Mouse (Mus musculus) neural tube, embryonic 11.5 days (tissue): Measurements from ENCODE around the gene Canx. TPM values are rescaled to one million over a fixed set of nuclear protein-coding genes. Genes with fewer than 3 reads are reported as not detected.

Experiments
- ATAC-seq: fragments of 200-750 bp; cut with Nextera tagmentation; 2 replicates; pipeline ENCODE4 v1.8.0; 2017; ENCODE audit warnings: moderate number of reproducible peaks, mild to moderate bottlenecking, moderate TSS enrichment, moderate library complexity; ENCODE audit not compliant: insufficient read depth, low FRiP score, low TSS enrichment
- DNase-seq: peaks from one replicate; pipeline ENCODE4 v3.0.0-alpha.2; 2015; ENCODE audit warnings: low spot score
- H3K27ac ChIP-seq: fragments of 300-500 bp; sonication (generic); 2 replicates; pipeline ENCODE4 v1.5.1; 2014; ENCODE audit warnings: low read depth, mild to moderate bottlenecking, low read length
- H3K27me3 ChIP-seq: fragments of 300-500 bp; sonication (generic); 2 replicates; pipeline ENCODE4 v1.6.1; 2014; ENCODE audit warnings: mild to moderate bottlenecking, low read length, mixed read lengths; ENCODE audit not compliant: control insufficient read depth, insufficient read depth
- H3K36me3 ChIP-seq: fragments of 300-500 bp; sonication (generic); 2 replicates; pipeline ENCODE4 v1.6.1; 2014; ENCODE audit warnings: mild to moderate bottlenecking, low read length, moderate library complexity, mixed read lengths; ENCODE audit not compliant: control insufficient read depth, insufficient read depth
- H3K4me1 ChIP-seq: fragments of 300-500 bp; sonication (generic); 2 replicates; pipeline ENCODE4 v1.6.1; 2014; ENCODE audit warnings: low read length, mixed read lengths; ENCODE audit not compliant: control insufficient read depth, insufficient read depth
- H3K4me2 ChIP-seq: fragments of 300-500 bp; sonication (generic); 2 replicates; pipeline ENCODE4 v1.6.1; 2014; ENCODE audit warnings: low read depth, mild to moderate bottlenecking, moderate library complexity
- H3K4me3 ChIP-seq: fragments of 300-500 bp; sonication (generic); 2 replicates; pipeline ENCODE4 v1.5.1; 2014; ENCODE audit warnings: low read depth, low read length
- H3K9ac ChIP-seq: fragments of 300-500 bp; sonication (generic); 2 replicates; pipeline ENCODE4 v1.6.1; 2014; ENCODE audit warnings: mild to moderate bottlenecking, low read length
- H3K9me3 ChIP-seq: fragments of 300-500 bp; sonication (generic); 2 replicates; pipeline ENCODE4 v1.6.1; 2016; ENCODE audit warnings: low read length; ENCODE audit not compliant: control insufficient read depth
- WGBS: fragments of 180-500 bp; shearing (Covaris S2); extraction: QIAGEN DNeasy Blood & Tissue Kit; methylation state at CpG from one replicate; pipeline ENCODE4 v1.1.7; 2014; 5-methylcytosine and 5-hydroxymethylcytosine counted together
- polyA plus RNA-seq: library from polyadenylated mRNA; unstranded; fragments of >200 nt; fragmentation: Nextera tagmentation; extraction: Ambion mirVana; gene quantifications from 2 replicates; pipeline ENCODE4 v1.2.1, GENCODE M21; 2014

Gene Canx
- polyA plus RNA-seq, 1 experiment from 2014 or later: 240 TPM

DNA sequence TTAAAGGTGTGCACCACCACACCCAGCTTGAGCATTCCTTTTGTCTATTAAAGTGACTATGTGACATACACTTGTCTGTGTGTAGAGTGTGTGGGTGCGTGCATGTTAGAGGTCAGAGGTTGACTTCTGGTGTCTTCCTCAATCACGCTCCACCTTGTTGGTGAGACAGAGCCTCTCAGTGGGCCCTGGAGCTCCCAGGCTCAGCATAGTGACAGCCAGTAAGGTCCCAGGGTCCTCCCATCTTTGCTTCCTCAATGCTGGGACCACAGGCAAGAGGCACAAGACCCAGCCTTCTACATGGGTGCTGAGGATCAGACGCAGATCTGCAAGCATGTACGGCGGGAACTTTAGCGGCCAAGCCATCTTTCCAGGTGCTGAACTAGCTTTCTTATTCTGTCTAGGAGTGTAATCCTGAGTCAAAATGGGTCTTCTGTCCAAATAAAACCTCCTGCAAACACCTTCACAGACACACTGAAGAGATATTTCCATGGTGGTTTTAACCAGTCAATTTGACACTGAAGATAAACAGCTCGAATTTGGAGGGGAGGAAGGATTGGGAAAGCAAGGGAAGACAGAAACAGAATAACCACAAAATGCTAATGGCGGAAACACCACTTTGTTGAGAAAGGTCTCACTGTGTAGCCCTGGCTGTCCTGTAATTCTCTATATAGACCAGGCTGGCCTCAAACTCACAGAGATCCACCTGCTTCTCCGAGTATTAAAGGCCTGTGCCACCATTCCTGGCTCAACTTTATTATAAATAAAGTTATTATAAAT lies 21.0 kb upstream of the Canx start:
- no peaks in the 10 kb centered on the region for H3K36me3 ChIP-seq
- 92% methylated on average over 9 of the region's 9 CpGs for WGBS

DNA sequence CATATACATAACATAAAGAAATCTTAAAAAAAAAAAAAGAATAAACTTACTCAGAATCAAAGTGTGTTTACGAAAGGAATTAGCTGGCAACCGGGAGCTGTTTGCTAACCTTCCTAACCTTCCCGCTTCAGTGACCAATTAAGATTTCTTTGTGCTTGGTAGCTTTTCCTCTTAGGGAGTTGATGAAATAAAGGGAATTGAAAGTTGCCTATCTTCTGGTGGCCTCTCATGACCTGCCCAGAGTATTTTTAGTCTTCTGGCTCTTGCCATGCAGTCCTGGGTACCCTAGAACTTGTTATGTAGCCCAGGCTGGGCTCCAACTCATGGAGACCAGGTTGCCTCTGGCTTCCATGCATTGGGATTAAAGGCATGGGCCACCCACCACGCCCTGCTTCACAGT lies 20.0 kb upstream of the Canx start:
- H3K4me2 ChIP-seq: no peak overlapping the region
- WGBS: 77% methylated on average over 4 of the region's 4 CpGs
- no peaks in the 10 kb centered on the region for H3K36me3 ChIP-seq
- no peaks in the 10 kb centered on the region for H3K27me3 ChIP-seq
- no peaks in the 10 kb centered on the region for H3K9me3 ChIP-seq
- H3K4me1 ChIP-seq: no peaks in the 10 kb centered on the region
- no peak for DNase-seq
- H3K9ac ChIP-seq: no peak overlapping the region
- ATAC-seq: no peak
- no peak overlapping the region for H3K4me3 ChIP-seq
- no peak overlapping the region for H3K27ac ChIP-seq

More for the DNA sequence above, 21.0 kb upstream of the Canx start:
- ATAC-seq (no peak), DNase-seq (no peak)
- H3K4me3 ChIP-seq: no peak overlapping the region
- H3K4me1 ChIP-seq: no peaks in the 10 kb centered on the region
- H3K9me3 ChIP-seq: no peaks in the 10 kb centered on the region
- H3K27me3 ChIP-seq: no peaks in the 10 kb centered on the region
- no peak overlapping the region for H3K4me2 ChIP-seq
- H3K27ac ChIP-seq: no peak overlapping the region
- H3K9ac ChIP-seq: no peak overlapping the region

DNA sequence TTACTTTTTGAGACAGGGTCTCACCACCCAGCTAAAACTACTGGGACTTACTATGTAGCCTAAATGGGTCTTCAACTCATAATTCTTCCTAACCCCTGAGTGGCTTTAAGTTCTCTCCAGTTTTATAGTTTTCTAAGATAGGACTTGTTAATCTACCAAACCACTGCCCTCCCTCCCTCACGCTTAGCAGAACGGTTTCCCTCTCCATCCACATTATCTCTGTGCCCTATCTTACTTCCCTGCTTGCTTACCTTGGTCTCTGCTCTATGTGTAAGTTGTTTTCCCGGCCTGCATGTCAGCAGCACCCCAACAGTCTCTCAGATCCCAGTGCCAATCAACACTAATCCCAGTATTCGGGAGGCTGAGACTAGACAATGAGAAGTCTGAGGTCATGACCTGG lies 11.4 kb upstream of the Canx start:
- no peak overlapping the region for H3K4me2 ChIP-seq
- no peaks in the 10 kb centered on the region for H3K36me3 ChIP-seq
- H3K9ac ChIP-seq: no peak overlapping the region
- DNase-seq (no peak), ATAC-seq (no peak)
- no peaks in the 10 kb centered on the region for H3K4me1 ChIP-seq
- no peaks in the 10 kb centered on the region for H3K9me3 ChIP-seq
- H3K4me3 ChIP-seq: no peak overlapping the region
- no peak overlapping the region for H3K27ac ChIP-seq
- WGBS: 83% methylated on average over 4 of the region's 4 CpGs
- no peaks in the 10 kb centered on the region for H3K27me3 ChIP-seq

DNA sequence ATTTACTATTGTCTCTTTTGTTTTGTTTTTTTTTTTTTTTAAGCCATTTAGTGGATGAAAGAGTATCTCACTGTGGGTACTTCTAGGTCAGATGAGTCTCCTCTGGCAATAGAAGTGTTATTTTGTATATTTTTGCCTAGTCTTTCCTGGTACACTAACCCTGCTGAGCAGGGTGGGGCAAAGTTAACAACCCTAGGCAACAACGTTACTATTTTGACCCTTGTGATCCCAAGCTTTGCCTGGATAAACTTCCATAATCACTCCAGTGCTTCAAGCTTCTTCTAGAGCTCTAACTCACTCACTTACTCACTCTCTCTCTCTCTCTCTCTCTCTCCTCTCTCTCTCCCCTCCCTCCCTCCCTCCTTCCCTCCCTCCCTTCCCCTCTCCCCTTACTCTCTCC lies 10.7 kb upstream of the Canx start:
- DNase-seq (no peak), ATAC-seq (no peak)
- Histone ChIP-seq H3K4me3 (no peak overlapping the region), H3K4me1 (no peaks in the 10 kb centered on the region), H3K9ac (no peak overlapping the region), H3K36me3 (no peaks in the 10 kb centered on the region), H3K4me2 (no peak overlapping the region), H3K9me3 (no peaks in the 10 kb centered on the region), H3K27me3 (no peaks in the 10 kb centered on the region), H3K27ac (no peak overlapping the region)
- 50% methylated on average over 1 of the region's 1 CpGs for WGBS

DNA sequence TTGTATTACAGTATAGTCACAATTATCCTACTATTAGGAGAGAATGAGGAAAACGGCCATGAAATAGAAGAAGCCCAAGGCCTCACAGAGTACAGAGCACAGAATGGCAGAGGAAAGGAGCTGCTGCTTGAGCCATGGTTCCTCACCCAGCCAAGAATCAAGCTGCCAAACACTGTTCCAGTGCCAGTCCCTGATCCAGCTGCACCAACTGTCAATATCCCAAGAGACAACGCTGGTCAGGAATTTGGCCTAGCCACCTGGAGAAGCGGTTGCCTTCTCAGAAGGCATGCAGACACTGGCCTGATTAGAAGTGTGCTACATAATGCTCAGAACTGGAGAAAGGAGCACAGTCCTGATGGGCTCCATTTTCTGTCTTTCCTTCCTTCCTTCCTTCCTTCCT lies 7.7 kb upstream of the Canx start:
- Histone ChIP-seq H3K9ac (no peak overlapping the region), H3K4me3 (no peak overlapping the region), H3K4me1 (no peaks in the 10 kb centered on the region), H3K27me3 (no peaks in the 10 kb centered on the region), H3K27ac (no peak overlapping the region), H3K9me3 (no peaks in the 10 kb centered on the region), H3K36me3 (no peaks in the 10 kb centered on the region), H3K4me2 (no peak overlapping the region)
- ATAC-seq (no peak), DNase-seq (no peak)
- 89% methylated on average over 3 of the region's 3 CpGs for WGBS

DNA sequence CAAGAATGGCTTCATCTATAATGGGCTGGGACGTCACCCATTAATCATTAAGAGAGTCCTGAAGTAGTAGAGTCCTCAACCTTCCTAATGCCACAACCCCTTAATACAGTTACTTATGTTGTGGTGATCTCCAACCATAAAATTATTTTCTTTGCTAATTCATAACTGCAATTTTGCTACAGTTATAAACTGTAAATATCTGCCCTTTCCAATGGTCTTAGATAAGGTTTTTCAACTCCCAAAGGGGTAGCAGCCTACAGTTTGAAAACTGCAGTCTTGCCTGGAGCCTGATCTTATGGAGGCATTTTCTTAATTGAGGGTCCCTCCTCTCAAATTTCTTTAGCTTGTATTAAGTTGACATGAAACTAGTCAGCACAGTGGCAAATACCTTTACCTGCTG lies 3.9 kb upstream of the Canx start:
- no peak overlapping the region for H3K4me3 ChIP-seq
- ATAC-seq (no peak), DNase-seq (no peak)
- H3K4me1 ChIP-seq: peaks cover under 1% of the 10 kb centered on the region
- H3K9ac ChIP-seq: no peak overlapping the region
- H3K36me3 ChIP-seq: no peaks in the 10 kb centered on the region
- H3K27me3 ChIP-seq: no peaks in the 10 kb centered on the region
- no peak overlapping the region for H3K27ac ChIP-seq
- WGBS: 92% methylated on average over 1 of the region's 1 CpGs
- no peaks in the 10 kb centered on the region for H3K9me3 ChIP-seq
- H3K4me2 ChIP-seq: no peak overlapping the region

DNA sequence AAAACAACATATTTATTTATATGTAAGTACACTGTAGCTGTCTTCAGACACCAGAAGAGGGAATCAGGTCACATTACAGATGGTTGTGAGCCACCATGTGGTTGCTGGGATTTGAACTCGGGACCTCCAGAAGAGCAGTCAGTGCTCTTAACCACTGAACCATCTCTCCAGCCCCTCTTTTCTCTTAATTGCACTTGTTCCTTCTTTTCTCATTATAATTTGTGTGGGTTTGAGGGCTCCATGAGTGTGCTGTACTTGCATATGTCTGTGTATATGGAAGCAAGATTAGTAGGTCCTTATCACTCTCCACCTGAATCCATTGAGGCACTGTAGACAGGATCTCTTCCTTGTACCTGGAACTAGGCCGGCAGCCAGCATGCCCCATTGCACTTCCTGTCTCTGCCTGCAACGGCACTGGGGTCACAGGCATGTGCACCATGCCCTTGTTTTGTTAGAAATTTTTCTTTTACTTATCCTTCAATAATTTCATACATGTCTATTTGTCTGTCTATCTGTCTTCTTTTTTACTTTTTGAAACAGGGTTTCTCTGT lies 2.7 kb upstream of the Canx start:
- 94% methylated on average over 3 of the region's 3 CpGs for WGBS
- H3K9me3 ChIP-seq: no peaks in the 10 kb centered on the region
- ATAC-seq: no peak
- no peak overlapping the region for H3K27ac ChIP-seq
- H3K4me3 ChIP-seq: no peak overlapping the region
- no peak overlapping the region for H3K4me2 ChIP-seq
- peaks cover 7% of the 10 kb centered on the region for H3K4me1 ChIP-seq
- no peaks in the 10 kb centered on the region for H3K27me3 ChIP-seq
- no peak overlapping the region for H3K9ac ChIP-seq
- no peaks in the 10 kb centered on the region for H3K36me3 ChIP-seq
- no peak for DNase-seq

DNA sequence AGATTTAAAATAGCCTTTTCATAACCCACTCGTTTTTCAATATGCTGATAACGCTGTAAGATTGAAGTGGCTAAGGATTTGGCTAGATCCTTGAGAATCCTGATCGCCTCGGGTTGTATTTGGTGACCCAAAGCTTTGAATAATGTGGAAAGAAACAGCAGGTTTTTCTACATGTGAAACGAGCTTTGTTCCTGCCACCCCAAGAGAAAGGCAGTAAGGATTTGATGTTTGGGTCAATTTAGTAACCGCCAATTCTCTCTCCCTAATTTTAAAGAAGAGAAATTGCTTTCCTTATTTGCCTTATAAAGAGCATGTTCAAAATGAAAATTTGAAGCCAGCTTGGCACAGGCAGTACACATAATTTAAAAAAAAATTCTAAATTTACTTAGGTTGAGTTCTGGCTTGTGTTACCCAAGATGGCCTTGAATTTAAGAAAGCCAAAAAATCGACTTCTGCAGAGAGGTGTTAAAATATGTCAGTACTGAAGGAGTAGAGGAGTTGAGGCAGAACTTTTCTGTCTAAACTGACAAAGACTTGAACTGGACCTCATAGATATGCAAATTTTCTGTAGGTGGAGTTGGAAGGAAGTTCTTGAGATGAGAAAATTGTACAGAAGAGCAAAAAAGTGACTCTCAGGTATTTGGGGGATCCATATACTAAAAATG lies 961 bp upstream of the Canx start:
- Histone ChIP-seq H3K36me3 (no peaks in the 10 kb centered on the region), H3K9me3 (no peaks in the 10 kb centered on the region), H3K4me1 (peaks cover 7% of the 10 kb centered on the region), H3K4me2 (peak overlapping the region; percentile 48), H3K9ac (peak overlapping the region; percentile 97), H3K27me3 (no peaks in the 10 kb centered on the region), H3K4me3 (peak overlapping the region; percentile 91), H3K27ac (peak overlapping the region; percentile 78)
- DNase-seq (no peak), ATAC-seq (no peak)
- 9% methylated on average over 7 of the region's 7 CpGs for WGBS
